Mouse (Mus musculus) myocyte (in vitro differentiated cells): ENCODE data around the gene Eef1akmt4.

Experiments used
- MYOD1 ChIP-seq, 3 experiments: IDR thresholded peaks; one replicate each; pipeline ENCODE4 v1.6.1; 2011; ENCODE audit warnings: control low read depth in 2 of 3, low read depth in 2 of 3, mild to moderate bottlenecking in 2 of 3, moderate library complexity in 1 of 3; ENCODE audit not compliant: insufficient read length in 2 of 3, control insufficient read depth in 1 of 3
- POLR2A ChIP-seq: IDR thresholded peaks from one replicate; pipeline ENCODE4 v1.6.1; 2011; ENCODE audit warnings: low read depth, mild to moderate bottlenecking, control low read depth, moderate library complexity; ENCODE audit not compliant: insufficient read length
- POLR2AphosphoS2 ChIP-seq: IDR thresholded peaks from one replicate; pipeline ENCODE4 v1.6.1; 2011; ENCODE audit warnings: low read depth, control low read depth; ENCODE audit not compliant: insufficient read length
- TCF12 ChIP-seq: IDR thresholded peaks from one replicate; pipeline ENCODE4 v1.6.1; 2011; ENCODE audit warnings: mild to moderate bottlenecking, control low read depth; ENCODE audit not compliant: poor library complexity, insufficient read depth, severe bottlenecking

DNA sequence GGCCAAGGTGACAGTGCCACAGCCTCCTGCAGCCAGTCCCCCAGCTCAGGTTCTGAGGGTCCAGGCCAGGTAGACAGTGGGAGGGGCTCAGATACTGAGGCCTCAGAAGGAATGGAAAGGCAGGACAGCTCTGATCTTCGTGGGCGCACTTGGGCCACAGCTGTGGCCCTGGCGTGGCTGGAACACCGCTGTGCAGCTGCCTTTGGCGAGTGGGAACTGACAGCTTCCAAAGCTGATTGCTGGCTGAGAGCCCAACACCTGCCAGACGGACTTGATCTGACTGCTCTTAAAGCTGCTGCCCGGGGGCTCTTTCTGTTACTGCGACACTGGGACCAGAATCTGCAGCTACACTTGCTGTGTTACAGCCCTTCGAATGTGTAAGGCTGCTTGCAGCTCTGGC lies 6.7 kb upstream of the Eef1akmt4 start:
- peak; percentile 7 for TF ChIP-seq POLR2A
- no peak for TF ChIP-seq TCF12
- TF ChIP-seq MYOD1 (IDR thresholded peaks at IDR 0.05; ENCODE audit: control insufficient read depth in 1 of 3, insufficient read length in 2 of 3, low read depth in 2 of 3) = peak in 2 of 3 experiments; percentile 65 to 80
- TF ChIP-seq POLR2AphosphoS2 = no peak
